Mouse (Mus musculus) midbrain, embryonic 15.5 days (tissue): ENCODE measurements around the gene Cdx4. TPM values are rescaled to one million over a fixed set of nuclear protein-coding genes. Genes with fewer than 3 reads are reported as not detected.
A peak's percentile ranks its signal among the peaks of the same experiment; 100 is the strongest.

ENCODE experiments used
- ATAC-seq: fragments of 200-750 bp; cut with Nextera tagmentation; replicated peaks from 2 replicates; pipeline ENCODE4 v1.8.0; 2017; ENCODE audit warnings: moderate TSS enrichment
- H3K27ac ChIP-seq: fragments of 300-500 bp; sonication (generic); 2 replicates; pipeline ENCODE4 v1.5.1; 2015; ENCODE audit warnings: mild to moderate bottlenecking, inconsistent platforms
- H3K27me3 ChIP-seq: fragments of 300-500 bp; sonication (generic); replicated peaks from 2 replicates; pipeline ENCODE4 v1.6.1; 2015; ENCODE audit warnings: inconsistent platforms
- H3K36me3 ChIP-seq: fragments of 300-500 bp; sonication (generic); replicated peaks from 2 replicates; pipeline ENCODE4 v1.6.1; 2015; ENCODE audit warnings: inconsistent platforms
- H3K4me1 ChIP-seq: fragments of 300-500 bp; sonication (generic); 2 replicates; pipeline ENCODE4 v1.6.1; 2015; ENCODE audit warnings: inconsistent platforms
- H3K4me2 ChIP-seq: fragments of 300-500 bp; sonication (generic); 2 replicates; pipeline ENCODE4 v1.6.1; 2015; ENCODE audit warnings: inconsistent platforms, mild to moderate bottlenecking, moderate library complexity
- H3K4me3 ChIP-seq: fragments of 300-500 bp; sonication (generic); 2 replicates; pipeline ENCODE4 v1.5.1; 2015; ENCODE audit warnings: mild to moderate bottlenecking, inconsistent platforms
- H3K9ac ChIP-seq: fragments of 300-500 bp; sonication (generic); 2 replicates; pipeline ENCODE4 v1.6.1; 2015; ENCODE audit warnings: mild to moderate bottlenecking, inconsistent platforms
- H3K9me3 ChIP-seq: fragments of 300-500 bp; sonication (generic); 2 replicates; pipeline ENCODE4 v1.6.1; 2016; ENCODE audit warnings: inconsistent platforms
- WGBS: fragments of 180-500 bp; shearing (Covaris S2); methylation state at CpG from one replicate; pipeline ENCODE4 v1.1.7; 2015; ENCODE audit warnings: mixed read lengths; 5-methylcytosine and 5-hydroxymethylcytosine counted together
- polyA plus RNA-seq: library from polyadenylated mRNA; unstranded; fragments of >200 nt; fragmentation: Nextera tagmentation; extraction: Ambion mirVana; gene quantifications from 2 replicates; pipeline ENCODE4 v1.2.1, GENCODE M21; 2015

Gene Cdx4
- polyA plus RNA-seq, 1 experiment from 2014 or later, result not detected

DNA sequence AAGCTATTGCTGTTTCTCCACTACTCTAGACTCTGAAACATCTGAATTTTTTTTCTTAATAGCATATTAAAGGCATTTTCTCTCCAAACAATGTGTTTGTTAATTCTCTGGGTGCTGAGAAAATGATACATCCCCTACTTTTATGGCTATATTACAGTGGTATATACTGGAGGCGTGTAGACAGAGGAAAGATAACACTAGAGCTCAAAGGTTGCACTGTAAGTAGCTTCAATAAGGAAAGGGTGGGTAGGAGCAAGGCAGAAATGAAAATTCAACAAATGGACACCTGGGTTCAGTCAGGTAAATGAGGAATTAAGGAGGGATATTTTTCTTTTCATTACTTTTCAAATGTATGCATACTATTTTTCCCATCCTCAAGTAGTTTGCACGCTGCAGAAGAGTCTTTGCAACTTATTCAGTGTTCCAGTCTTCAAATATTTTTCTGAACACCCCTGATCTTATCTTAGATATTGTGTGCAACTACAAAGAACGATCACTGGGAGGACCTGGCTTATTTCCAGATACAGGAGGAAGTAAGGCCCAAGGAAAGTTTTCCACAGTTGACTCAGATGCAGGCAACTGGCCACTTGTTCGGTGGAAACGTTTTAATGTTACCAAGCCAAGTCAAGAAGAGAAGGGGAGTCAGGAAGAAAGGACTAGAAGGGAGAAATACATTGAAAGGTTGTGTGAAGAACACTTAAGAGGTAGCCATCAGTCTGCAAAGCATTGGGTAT lies 10.1 kb downstream of the Cdx4 start:
- Histone ChIP-seq H3K27me3 (peaks cover 37% of the 10 kb centered on the region), H3K9ac (no peak overlapping the region), H3K27ac (no peak overlapping the region), H3K4me2 (no peak overlapping the region), H3K4me1 (no peaks in the 10 kb centered on the region), H3K9me3 (no peaks in the 10 kb centered on the region), H3K4me3 (no peak overlapping the region), H3K36me3 (no peaks in the 10 kb centered on the region)
- WGBS, result 73% methylated on average over 5 of the region's 5 CpGs
- ATAC-seq, result no peak

DNA sequence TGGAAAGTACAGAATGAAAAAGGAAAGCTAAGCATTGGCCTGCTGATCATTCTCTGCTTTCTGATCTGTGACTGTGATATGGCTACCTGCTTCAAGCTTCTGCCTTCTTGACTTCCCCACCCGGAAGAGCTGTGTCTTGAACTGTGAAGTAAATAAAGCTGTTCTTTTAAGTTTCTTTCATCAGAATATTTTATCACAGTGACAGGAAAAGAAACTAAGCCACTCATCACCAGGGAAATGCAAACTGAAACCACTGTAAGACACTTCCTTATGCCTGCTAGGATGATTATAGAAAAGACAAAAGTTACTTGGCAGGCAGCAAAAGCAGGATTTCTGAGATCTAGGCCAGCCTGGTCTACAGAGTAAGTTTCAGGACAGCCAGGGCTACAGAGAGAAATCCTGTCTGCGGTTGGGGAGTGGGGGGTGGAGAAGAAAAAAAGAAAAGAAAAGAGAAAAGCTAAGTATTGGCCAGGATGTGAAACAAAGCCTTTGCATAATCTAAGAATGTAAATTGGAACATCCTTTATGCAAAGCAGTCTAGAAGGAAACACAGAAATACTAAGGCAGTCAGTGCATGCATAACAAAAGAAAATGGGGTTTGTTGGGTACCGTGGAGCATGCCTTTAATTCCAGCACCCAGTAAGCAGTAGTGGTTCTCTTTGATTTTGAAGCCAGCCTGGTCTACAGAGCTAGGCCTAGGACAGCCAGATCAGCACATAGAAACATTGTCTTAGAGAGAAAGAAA lies 20.3 kb downstream of the Cdx4 start:
- Histone ChIP-seq H3K9me3 (no peaks in the 10 kb centered on the region), H3K36me3 (no peaks in the 10 kb centered on the region), H3K4me3 (no peak overlapping the region), H3K4me2 (no peak overlapping the region), H3K9ac (no peak overlapping the region), H3K27ac (no peak overlapping the region), H3K4me1 (no peaks in the 10 kb centered on the region), H3K27me3 (peaks cover 21% of the 10 kb centered on the region)
- WGBS, result 59% methylated on average over 3 of the region's 3 CpGs
- no peak for ATAC-seq

DNA sequence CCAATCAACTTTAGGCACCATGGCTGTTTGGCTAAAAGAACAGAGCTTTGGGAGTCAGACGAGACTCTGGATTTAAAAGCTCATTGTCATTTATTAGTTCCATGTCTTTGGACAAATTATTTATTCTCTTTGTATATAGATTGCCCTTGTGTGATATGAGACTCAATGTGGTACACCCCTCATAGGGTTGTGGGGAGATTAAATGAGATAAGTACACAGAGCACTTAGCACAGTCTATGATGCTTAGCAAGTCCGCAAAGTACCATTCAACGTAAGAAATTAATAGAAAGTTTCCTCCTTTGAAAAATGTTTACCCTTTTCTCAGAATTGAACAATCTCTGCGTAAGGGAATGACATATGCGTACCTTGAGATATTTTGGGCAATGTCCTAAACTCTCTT lies 34.6 kb downstream of the Cdx4 start:
- ATAC-seq, result peak; percentile 68
- no peak overlapping the region for H3K27ac ChIP-seq
- peaks cover 44% of the 10 kb centered on the region for H3K27me3 ChIP-seq
- peak overlapping the region; percentile 56 for H3K4me3 ChIP-seq
- H3K9me3 ChIP-seq, result no peaks in the 10 kb centered on the region
- H3K9ac ChIP-seq, result no peak overlapping the region
- no peaks in the 10 kb centered on the region for H3K4me1 ChIP-seq
- WGBS, result 35% methylated on average over 5 of the region's 5 CpGs
- no peaks in the 10 kb centered on the region for H3K36me3 ChIP-seq
- H3K4me2 ChIP-seq, result peak overlapping the region; percentile 49

DNA sequence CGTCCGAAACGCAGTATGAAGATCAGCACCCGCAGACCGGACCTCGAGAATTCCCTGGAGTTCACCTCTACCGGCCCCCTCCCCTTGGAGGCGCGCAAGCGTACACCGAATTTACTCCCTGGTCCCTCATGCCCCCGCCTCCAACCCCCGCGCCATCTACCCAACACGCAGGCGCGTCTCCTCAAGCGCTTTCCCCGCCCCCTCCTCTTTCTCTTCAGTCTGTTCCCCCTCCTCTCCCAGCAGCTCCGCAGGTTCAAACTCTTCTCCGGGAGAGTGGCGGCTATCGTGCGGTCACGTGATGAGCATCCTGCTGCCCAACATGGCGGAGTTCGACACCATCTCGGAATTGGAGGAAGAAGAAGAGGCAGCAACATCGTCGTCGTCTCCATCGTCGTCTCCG lies 35.1 kb downstream of the Cdx4 start, which contains the start of gene Chic1:
Gene Chic1 (plus strand): TSS at position 190 of the 400 bp plus-strand sequence.
- H3K27me3 ChIP-seq, result peaks cover 41% of the 10 kb centered on the region
- no peaks in the 10 kb centered on the region for H3K36me3 ChIP-seq
- H3K4me2 ChIP-seq, result peak within 1 kb of the TSS; percentile 49
- peak within 1 kb of the TSS; percentile 79 for H3K27ac ChIP-seq
- H3K9ac ChIP-seq, result peak within 1 kb of the TSS; percentile 61
- H3K4me1 ChIP-seq, result no peaks in the 10 kb centered on the region
- WGBS, result 21% methylated on average over 33 of the region's 34 CpGs
- peak within 1 kb of the TSS; percentile 56 for H3K4me3 ChIP-seq
- H3K9me3 ChIP-seq, result no peaks in the 10 kb centered on the region
- ATAC-seq, result peak; percentile 97

DNA sequence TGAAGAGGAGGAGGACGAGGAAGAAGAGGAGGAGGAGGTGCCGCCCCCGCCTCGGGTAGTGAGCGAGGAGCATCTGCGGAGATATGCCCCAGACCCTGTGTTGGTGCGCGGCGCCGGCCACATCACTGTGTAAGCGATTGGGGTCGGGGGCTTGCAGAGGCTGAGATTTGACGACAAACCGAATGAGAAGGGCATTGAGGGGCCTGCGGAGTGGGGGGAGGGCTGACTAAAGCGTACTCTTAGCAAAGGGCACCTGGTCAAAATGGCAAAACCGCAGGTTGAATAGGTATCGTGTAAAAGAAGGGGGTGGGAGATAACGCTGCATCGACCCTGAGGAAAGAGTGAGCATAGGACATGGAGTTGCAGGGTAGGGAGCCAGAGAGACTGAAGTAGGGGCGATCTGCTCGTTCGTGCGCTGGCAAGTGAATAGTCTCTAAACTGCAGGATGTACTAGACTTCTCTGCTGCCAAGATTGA lies 35.6 kb downstream of the Cdx4 start:
- H3K9ac ChIP-seq, result peak overlapping the region; percentile 61
- H3K4me3 ChIP-seq, result peak overlapping the region; percentile 56
- peaks cover 43% of the 10 kb centered on the region for H3K27me3 ChIP-seq
- peak overlapping the region; percentile 79 for H3K27ac ChIP-seq
- H3K9me3 ChIP-seq, result no peaks in the 10 kb centered on the region
- peak overlapping the region; percentile 49 for H3K4me2 ChIP-seq
- WGBS, result 17% methylated on average over 24 of the region's 24 CpGs
- H3K4me1 ChIP-seq, result no peaks in the 10 kb centered on the region
- ATAC-seq, result peak; percentile 90
- no peaks in the 10 kb centered on the region for H3K36me3 ChIP-seq

DNA sequence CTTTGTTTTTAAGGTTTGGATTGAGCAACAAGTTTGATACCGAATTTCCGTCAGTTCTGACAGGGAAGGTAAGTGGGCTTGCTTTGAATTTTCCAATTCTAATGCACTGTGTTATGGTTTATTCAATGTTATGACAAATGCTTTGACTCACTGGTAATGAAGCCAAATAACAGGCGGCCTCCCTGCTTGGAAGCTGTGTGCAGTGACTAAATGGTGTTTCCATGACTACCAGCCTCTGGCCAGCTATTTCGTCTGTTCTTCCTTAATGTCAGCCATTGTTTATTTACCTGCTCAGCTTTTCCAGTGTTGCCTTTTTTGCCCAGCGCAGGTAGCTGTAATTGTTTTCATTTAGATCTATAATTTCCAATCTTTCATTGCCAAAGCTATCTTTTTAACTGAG lies 45.0 kb downstream of the Cdx4 start:
- peak; percentile 52; the same call in 1 of the 2 replicates for ATAC-seq
- H3K4me2 ChIP-seq, result no peak overlapping the region
- 49% methylated on average over 5 of the region's 5 CpGs for WGBS
- 0 out of 2 replicates have a peak, but pooled peaks cover 3% of the 10 kb centered on the region for H3K4me1 ChIP-seq
- no peaks in the 10 kb centered on the region for H3K9me3 ChIP-seq
- no peaks in the 10 kb centered on the region for H3K36me3 ChIP-seq
- peaks cover 22% of the 10 kb centered on the region; the same call in 1 of the 2 replicates for H3K27me3 ChIP-seq
- no peak overlapping the region for H3K9ac ChIP-seq
- H3K4me3 ChIP-seq, result no peak overlapping the region
- 0 out of 2 replicates have a peak overlapping the region, but pooled peaks have one; percentile 30 for H3K27ac ChIP-seq

DNA sequence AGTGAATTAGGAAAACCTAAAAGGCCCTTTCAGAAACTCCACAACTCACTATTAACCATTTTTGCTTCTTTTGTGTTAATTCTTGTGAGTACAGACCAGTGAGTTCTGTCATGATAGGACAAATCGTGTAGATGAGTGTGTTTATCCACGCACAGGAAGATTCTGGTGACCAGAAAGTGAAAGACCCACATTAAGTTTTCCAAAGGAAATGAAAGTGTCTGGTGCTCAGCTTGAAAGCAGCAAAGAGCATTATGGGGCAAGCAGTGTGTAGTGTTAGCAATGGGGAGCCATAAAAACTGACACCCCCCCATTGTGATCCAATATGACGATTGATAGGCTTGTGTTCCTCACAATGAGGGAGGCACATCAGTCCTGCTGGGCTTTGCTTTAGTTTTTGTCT lies 47.5 kb downstream of the Cdx4 start:
- Histone ChIP-seq H3K4me3 (no peak overlapping the region), H3K4me1 (0 out of 2 replicates have a peak, but pooled peaks cover 3% of the 10 kb centered on the region), H3K4me2 (no peak overlapping the region), H3K27me3 (peaks cover 17% of the 10 kb centered on the region; the same call in 1 of the 2 replicates), H3K27ac (no peak overlapping the region), H3K9me3 (no peaks in the 10 kb centered on the region), H3K36me3 (no peaks in the 10 kb centered on the region), H3K9ac (no peak overlapping the region)
- no peak for ATAC-seq
- WGBS, result 65% methylated on average over 3 of the region's 3 CpGs

DNA sequence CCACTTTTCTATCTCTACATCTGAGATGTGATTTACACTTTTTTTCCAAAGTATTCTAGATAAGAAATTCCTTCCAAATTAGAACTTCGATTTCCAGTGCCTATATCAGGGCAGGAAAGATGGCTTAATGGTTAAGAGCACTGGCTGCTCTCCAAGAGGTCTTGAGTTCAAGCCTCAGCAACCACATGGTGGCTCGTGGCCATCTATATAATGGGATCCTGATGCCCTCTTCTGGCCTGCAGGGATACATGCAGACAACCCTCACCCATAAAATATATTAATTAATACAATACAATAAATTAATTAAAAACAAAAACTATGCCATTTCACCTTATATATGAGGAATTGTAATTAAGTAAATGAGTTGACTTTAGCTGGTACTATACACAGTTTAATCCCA lies 50.0 kb downstream of the Cdx4 start:
- Histone ChIP-seq H3K27me3 (peaks cover 18% of the 10 kb centered on the region; the same call in 1 of the 2 replicates), H3K4me2 (no peak overlapping the region)
- ATAC-seq, result no peak

DNA sequence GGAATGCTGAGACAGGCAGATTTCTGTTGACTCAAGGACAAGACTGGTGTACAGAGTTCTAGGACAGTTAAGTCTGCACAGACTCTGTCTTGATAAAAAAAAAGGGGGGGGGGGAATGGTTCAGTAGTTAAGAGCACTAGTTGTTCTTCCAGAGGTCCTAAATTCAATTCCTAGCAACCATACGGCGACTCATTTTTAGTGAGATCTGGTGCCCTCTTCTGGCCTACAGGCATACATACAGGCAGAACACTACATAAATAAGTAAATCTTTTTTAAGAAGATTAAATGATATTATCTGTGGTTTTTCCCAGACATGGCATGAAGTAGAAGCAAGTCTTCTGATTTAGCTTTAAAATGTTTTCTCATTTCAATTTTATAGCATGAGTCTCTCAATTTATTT lies 50.4 kb downstream of the Cdx4 start:
- 38% methylated on average over 2 of the region's 2 CpGs for WGBS

More for the DNA sequence above, 50.0 kb downstream of the Cdx4 start:
- Histone ChIP-seq H3K36me3 (no peaks in the 10 kb centered on the region), H3K9ac (no peak overlapping the region), H3K4me1 (0 out of 2 replicates have a peak, but pooled peaks cover 1% of the 10 kb centered on the region), H3K4me3 (no peak overlapping the region), H3K27ac (no peak overlapping the region), H3K9me3 (no peaks in the 10 kb centered on the region)
- 74% methylated on average over 2 of the region's 2 CpGs for WGBS

DNA sequence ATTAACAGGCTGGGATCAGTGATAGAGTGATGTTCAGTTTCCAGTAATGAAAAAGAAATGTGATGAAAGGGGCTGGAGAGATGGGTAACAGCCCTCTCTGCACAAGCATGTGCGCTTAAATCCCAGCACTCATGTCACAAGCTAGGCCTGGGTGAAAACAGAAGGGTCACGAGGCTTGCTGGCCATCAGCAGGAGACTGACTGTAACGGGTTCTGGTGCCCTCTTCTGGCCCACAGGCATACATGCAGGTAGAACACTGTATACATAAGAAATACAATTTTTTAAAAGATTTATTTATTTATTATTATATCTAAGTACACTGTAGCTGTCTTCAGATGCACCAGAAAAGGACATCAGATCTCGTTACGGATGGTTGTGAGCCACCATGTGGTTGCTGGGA lies 53.1 kb downstream of the Cdx4 start:
- Histone ChIP-seq H3K27me3 (peaks cover 17% of the 10 kb centered on the region), H3K36me3 (no peaks in the 10 kb centered on the region), H3K9ac (no peak overlapping the region), H3K4me2 (no peak overlapping the region), H3K4me3 (no peak overlapping the region), H3K4me1 (no peaks in the 10 kb centered on the region), H3K27ac (no peak overlapping the region), H3K9me3 (no peaks in the 10 kb centered on the region)
- WGBS, result 60% methylated on average over 5 of the region's 5 CpGs
- ATAC-seq, result no peak

More for the DNA sequence above, 50.4 kb downstream of the Cdx4 start:
- no peaks in the 10 kb centered on the region for H3K4me1 ChIP-seq
- peaks cover 21% of the 10 kb centered on the region; the same call in 1 of the 2 replicates for H3K27me3 ChIP-seq
- H3K36me3 ChIP-seq, result no peaks in the 10 kb centered on the region
- H3K9me3 ChIP-seq, result no peaks in the 10 kb centered on the region
- H3K4me2 ChIP-seq, result no peak overlapping the region
- no peak overlapping the region for H3K27ac ChIP-seq
- H3K4me3 ChIP-seq, result no peak overlapping the region
- no peak overlapping the region for H3K9ac ChIP-seq
- ATAC-seq, result no peak
